Mouse (Mus musculus) adrenal gland, adult 18-20 months (tissue): Measurements from ENCODE around the gene Uba1. TPM values are rescaled to one million over a fixed set of nuclear protein-coding genes. Genes with fewer than 3 reads are reported as not detected.

Source experiments
- DNase-seq, 2 experiments: peaks; one replicate each; pipeline ENCODE4 v3.0.0; 2021 to 2022; ENCODE audit warnings: low spot score in 2 of 2
- total RNA-seq, 2 experiments: library from RNA; stranded (reverse); gene quantifications; 1 replicate in 1 of 2; 2 replicates in 1 of 2; pipeline ENCODE4 v1.2.3; 2021

The Uba1 gene
- total RNA-seq, 2 experiments from 2014 or later, result 372 to 497 TPM

DNA sequence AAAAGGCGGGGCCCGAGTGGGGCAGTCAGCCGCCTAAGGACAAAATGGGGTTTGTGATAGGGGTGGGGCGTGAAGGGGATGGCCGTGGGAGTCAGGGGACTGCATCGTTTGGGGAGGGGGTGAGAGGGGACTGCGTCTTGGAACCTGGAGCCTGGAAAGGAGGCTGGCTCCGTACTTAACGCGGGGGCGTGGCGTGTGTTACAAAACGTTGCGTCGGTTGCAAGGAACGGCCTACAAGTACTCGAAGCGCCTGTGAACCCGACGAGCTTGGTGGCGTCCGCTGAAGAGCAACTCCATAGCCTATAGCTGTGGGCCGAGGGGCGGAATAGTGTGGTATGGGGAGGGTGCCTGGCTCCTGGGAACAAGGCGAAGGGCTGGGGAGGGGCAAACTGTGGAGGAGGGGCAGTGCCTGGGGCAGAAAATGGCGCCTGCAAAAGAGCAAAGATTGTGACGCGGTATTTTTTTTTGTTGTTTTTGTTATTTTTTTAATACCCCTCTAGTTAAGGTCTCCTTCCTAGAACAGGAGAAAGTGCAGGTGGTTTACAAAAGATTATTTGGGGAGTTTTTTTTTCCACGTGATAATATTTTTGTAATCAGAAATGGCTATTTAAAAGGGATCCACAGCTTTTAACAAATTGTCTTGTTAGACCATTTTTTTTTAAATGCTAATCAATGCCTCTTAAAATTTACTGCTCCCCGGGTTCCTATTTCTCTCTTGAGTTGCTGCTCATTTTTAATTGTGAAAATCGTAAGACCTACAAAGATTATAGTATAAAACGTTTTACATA lies 46.4 kb downstream of the Uba1 start:
- DNase-seq, result peak; percentile 56 to 59

DNA sequence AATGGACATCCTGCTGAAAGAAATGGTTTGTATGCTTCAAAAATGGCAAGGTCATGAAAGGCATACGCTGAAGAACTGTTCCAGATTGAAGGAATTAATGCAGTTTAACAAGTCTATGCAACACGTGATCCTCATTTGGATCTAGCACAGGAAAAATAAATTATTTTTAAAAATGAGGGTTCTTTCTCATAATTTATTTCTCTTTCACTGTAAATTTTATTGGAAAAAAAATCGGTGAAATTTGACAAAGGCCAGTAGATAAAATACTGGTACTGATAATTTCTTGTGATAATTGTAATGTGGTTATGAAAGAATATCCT lies 46.9 kb downstream of the Uba1 start:
- DNase-seq, result no peak

DNA sequence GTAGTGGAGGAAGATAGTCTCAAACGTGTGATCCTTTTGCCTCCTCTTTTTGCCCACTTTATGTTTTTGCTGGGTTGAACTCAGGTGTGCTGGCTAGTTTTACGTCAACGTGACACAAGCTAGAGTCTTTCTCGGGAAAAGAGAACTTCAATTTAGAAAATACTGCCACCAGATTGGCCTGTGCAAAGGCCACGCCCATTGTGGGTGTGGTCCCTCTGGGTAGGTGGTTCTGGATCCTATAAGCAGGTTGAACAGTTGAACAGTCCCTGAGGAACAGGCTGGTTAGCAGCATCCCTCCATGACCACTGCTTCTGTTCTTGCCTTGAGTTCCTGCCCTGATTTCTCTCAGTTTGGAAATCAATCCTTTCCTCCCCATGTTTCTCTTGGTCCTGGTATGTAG lies 70.6 kb downstream of the Uba1 start:
- no peak for DNase-seq

DNA sequence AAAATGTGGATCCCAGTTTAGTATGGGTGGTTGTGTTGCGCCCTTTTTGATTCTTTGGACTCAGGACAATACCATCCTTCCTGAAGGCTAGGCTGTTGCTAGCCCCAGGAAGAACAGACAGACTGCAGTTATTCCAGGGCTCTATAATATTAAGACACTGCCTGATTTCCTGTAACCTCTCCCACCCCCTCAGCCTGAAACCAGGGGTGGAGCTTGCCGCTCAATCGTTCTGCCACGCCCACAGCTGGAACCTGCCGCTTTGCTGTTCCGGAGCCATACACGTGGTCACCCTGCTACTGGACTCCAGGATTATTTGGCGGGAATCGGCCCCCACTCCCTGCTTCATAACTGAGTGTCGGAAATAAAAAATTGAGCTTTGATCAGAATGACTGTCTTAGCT lies 71.9 kb downstream of the Uba1 start:
- peak in 1 of 2 experiments; percentile 12 for DNase-seq

Other genes with a start within 250 kb of the Uba1 start
- gene Jade3, start 232.6 kb upstream of the Uba1 start, total RNA-seq, result 1 to 10 TPM; 3.0 to 3.4 TPM
- 1 to 10 TPM in 1 of 2 experiments, under 1 TPM in 1; 0.67 to 3.4 TPM for gene Rgn, start 108.5 kb upstream of the Uba1 start, total RNA-seq
- 10 to 100 TPM; 37.6 to 38.5 TPM for gene Rbm10, start 40.8 kb upstream of the Uba1 start, total RNA-seq
- 100 to 1,000 TPM; 330 to 353 TPM for gene Ndufb11, start 40.7 kb upstream of the Uba1 start, total RNA-seq
- gene Cdk16, start 29.6 kb downstream of the Uba1 start, total RNA-seq, result 100 to 1,000 TPM; 154 to 171 TPM
- gene Usp11, start 45.6 kb downstream of the Uba1 start, total RNA-seq, result 10 to 100 TPM; 26.7 to 30.0 TPM
- 100 to 1,000 TPM; 108 to 123 TPM for gene Araf, start 139.5 kb downstream of the Uba1 start, total RNA-seq
- 10 to 100 TPM; 20.9 to 32.1 TPM for gene Timp1, start 211.8 kb downstream of the Uba1 start, total RNA-seq